Mouse (Mus musculus): ENCODE results near the gene Cfap70.

GRCm38 (mm10) chr14:20429833-20430232, 22.2 kb downstream of the Cfap70 start:
- TF ChIP-seq EP300 (IDR thresholded peaks at IDR 0.05) (no peak), CTCF (IDR thresholded peaks at IDR 0.05) (no peak)

Measured in lung, postnatal 0 days (tissue).